Mouse (Mus musculus) natural killer cell, adult 2 months (primary cell): ENCODE results near the gene Vamp2.
"Not testable (repeated sequence)": the region's sequence is repeated elsewhere in the genome, so short reads cannot be mapped to it uniquely, and the experiment has no call there.

Source experiments
- DNase-seq, 2 experiments: peaks; one replicate each; pipeline ENCODE4 v3.0.0; 2022; ENCODE audit warnings: low spot score in 2 of 2

The Vamp2 gene

GRCm38 (mm10) chr11:69080855-69081222, 7.5 kb upstream of the Vamp2 start:
- no peak for DNase-seq

- DNase-seq, result no peak
These were observed 6.7 kb upstream of the Vamp2 start for GRCm38 (mm10) chr11:69081613-69082012.

- no peak for DNase-seq
These were observed 2.7 kb upstream of the Vamp2 start for GRCm38 (mm10) chr11:69085608-69086007.

GRCm38 (mm10) chr11:69086390-69086789, 1.9 kb upstream of the Vamp2 start:
- no peak for DNase-seq

GRCm38 (mm10) chr11:69087082-69087481, 1.2 kb upstream of the Vamp2 start:
- DNase-seq, result no peak

- DNase-seq, result no peak
These were observed 693 bp upstream of the Vamp2 start for GRCm38 (mm10) chr11:69087597-69087996.

- no peak for DNase-seq
These were observed 746 bp downstream of the Vamp2 start for GRCm38 (mm10) chr11:69088856-69089615.

GRCm38 (mm10) chr11:69089616-69090290, 1.5 kb downstream of the Vamp2 start:
- no peak for DNase-seq

- no peak for DNase-seq
These were observed 2.1 kb downstream of the Vamp2 start for GRCm38 (mm10) chr11:69090367-69090766.

- DNase-seq, result no peak
These were observed 3.5 kb downstream of the Vamp2 start for GRCm38 (mm10) chr11:69091566-69092385.

GRCm38 (mm10) chr11:69092386-69092751, 4.1 kb downstream of the Vamp2 start:
- peak; percentile 87 to 91 for DNase-seq

- DNase-seq, result peak in 1 of 2 experiments; percentile 49
These were observed 4.6 kb downstream of the Vamp2 start for GRCm38 (mm10) chr11:69092871-69093270.

GRCm38 (mm10) chr11:69093856-69094255, 5.6 kb downstream of the Vamp2 start:
- DNase-seq, result not testable (repeated sequence)

- DNase-seq, result peak; percentile 100
These were observed 6.6 kb downstream of the Vamp2 start, which contains the start of gene Per1 for GRCm38 (mm10) chr11:69094697-69095429. TSS of gene Per1 (plus strand) at chr11:69095217.

- peak; percentile 40 to 65 for DNase-seq
These were observed 7.4 kb downstream of the Vamp2 start for GRCm38 (mm10) chr11:69095511-69096231.

- no peak for DNase-seq
These were observed 8.2 kb downstream of the Vamp2 start for GRCm38 (mm10) chr11:69096360-69096986.

GRCm38 (mm10) chr11:69096987-69097900, 9.0 kb downstream of the Vamp2 start:
- DNase-seq, result peak; percentile 90 to 93

GRCm38 (mm10) chr11:69098039-69098761, 9.9 kb downstream of the Vamp2 start:
- peak; percentile 63 to 65 for DNase-seq

- DNase-seq, result peak; percentile 96 to 97
These were observed 10.4 kb downstream of the Vamp2 start for GRCm38 (mm10) chr11:69098762-69099091.
